Mouse (Mus musculus): Measurements from ENCODE around the gene Apbb1. TPM values are rescaled to one million over a fixed set of nuclear protein-coding genes. Genes with fewer than 3 reads are reported as not detected.

Apbb1 gene
- polyA plus RNA-seq, 1 experiment: 34.3 TPM

DNA sequence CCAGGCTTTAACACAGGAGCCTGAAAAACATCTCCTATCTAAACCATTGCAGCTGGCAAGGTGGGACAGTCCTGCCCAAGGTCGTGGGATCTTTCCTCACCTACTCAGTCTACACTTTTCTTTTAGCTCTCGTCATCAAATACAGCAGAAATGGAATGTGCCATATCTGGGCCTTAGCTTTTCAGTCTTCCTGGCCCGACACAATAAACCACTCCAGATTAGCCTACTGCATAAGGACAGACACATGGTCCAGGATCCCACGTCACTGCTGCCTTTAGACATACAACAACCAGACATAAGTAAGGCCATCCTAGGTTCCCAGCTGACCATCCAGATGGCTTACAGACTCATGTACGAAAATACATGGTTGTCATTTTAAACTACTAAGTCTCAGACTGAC, 71.3 kb downstream of the Apbb1 start:
- no peak overlapping the region for H3K4me2 ChIP-seq (ENCODE audit: low read depth)
- no peaks in the 10 kb centered on the region for H3K36me3 ChIP-seq (ENCODE audit: control insufficient read depth, insufficient read depth)
- H3ac ChIP-seq (ENCODE audit: control insufficient read depth, insufficient read length): no peak overlapping the region

More for the DNA sequence above, 71.3 kb downstream of the Apbb1 start:
- no peak for TF ChIP-seq MAX (IDR thresholded peaks at IDR 0.05; ENCODE audit: low read depth)
- no peak for TF ChIP-seq REST (IDR thresholded peaks at IDR 0.05; ENCODE audit: insufficient read depth, insufficient read length)
- no peak for TF ChIP-seq TCF3 (IDR thresholded peaks at IDR 0.05; ENCODE audit: insufficient read length, low read depth)
- TF ChIP-seq CEBPB (IDR thresholded peaks at IDR 0.05; ENCODE audit: insufficient read depth, poor library complexity, severe bottlenecking): no peak
- TF ChIP-seq POLR2A (IDR thresholded peaks at IDR 0.05; ENCODE audit: insufficient read length, low read depth): no peak
- no peak for TF ChIP-seq POLR2AphosphoS2 (IDR thresholded peaks at IDR 0.05; ENCODE audit: insufficient read length, low read depth)
- TF ChIP-seq MYOG (IDR thresholded peaks at IDR 0.05; ENCODE audit: control insufficient read depth in 1 of 3, insufficient read depth in 1 of 3, insufficient read length in 2 of 3, low read depth in 2 of 3): no peak
- TF ChIP-seq TCF12 (IDR thresholded peaks at IDR 0.05; ENCODE audit: insufficient read depth, poor library complexity, severe bottlenecking): no peak
- no peak for TF ChIP-seq E2F4 (IDR thresholded peaks at IDR 0.05; ENCODE audit: insufficient read depth)
- no peak for TF ChIP-seq USF1 (IDR thresholded peaks at IDR 0.05; ENCODE audit: low read depth)
- no peak for TF ChIP-seq SRF (IDR thresholded peaks at IDR 0.05; ENCODE audit: control insufficient read depth, insufficient read length, low read depth)
- no peak for TF ChIP-seq MYOD1 (IDR thresholded peaks at IDR 0.05; ENCODE audit: control insufficient read depth in 1 of 3, insufficient read length in 2 of 3, low read depth in 2 of 3)
- H3K4me3 ChIP-seq: no peak overlapping the region
- no peaks in the 10 kb centered on the region for H3K27me3 ChIP-seq (ENCODE audit: control insufficient read depth, insufficient read depth, insufficient read length)
- H3K79me2 ChIP-seq (ENCODE audit: control insufficient read depth, insufficient read depth): no peaks in the 10 kb centered on the region

Other genes with a start within 250 kb of the Apbb1 start
- not detected for gene Olfr690, start 247.5 kb downstream of the Apbb1 start, polyA plus RNA-seq (2012; fragmentation: generic; extraction: Trizol)
- not detected for gene Olfr691, start 239.4 kb downstream of the Apbb1 start, polyA plus RNA-seq (2012; fragmentation: generic; extraction: Trizol)
- not detected for gene Olfr692, start 213.4 kb downstream of the Apbb1 start, polyA plus RNA-seq (2012; fragmentation: generic; extraction: Trizol)
- not detected for gene Gm5901, start 206.6 kb downstream of the Apbb1 start, polyA plus RNA-seq (2012; fragmentation: generic; extraction: Trizol)
- 16.4 TPM for gene Fam160a2, start 181.6 kb downstream of the Apbb1 start, polyA plus RNA-seq (2012; fragmentation: generic; extraction: Trizol)
- gene Cnga4, start 177.1 kb downstream of the Apbb1 start, polyA plus RNA-seq (2012; fragmentation: generic; extraction: Trizol): 0.05 TPM
- gene Cckbr, start 155.9 kb downstream of the Apbb1 start, polyA plus RNA-seq (2012; fragmentation: generic; extraction: Trizol): not detected
- 88.4 TPM for gene Cavin3, start 99.4 kb downstream of the Apbb1 start, polyA plus RNA-seq (2012; fragmentation: generic; extraction: Trizol)
- gene Smpd1, start 27.3 kb downstream of the Apbb1 start, polyA plus RNA-seq (2012; fragmentation: generic; extraction: Trizol): 45.5 TPM
- gene Hpx, start 18.5 kb upstream of the Apbb1 start, polyA plus RNA-seq (2012; fragmentation: generic; extraction: Trizol): 0.18 TPM
- 42.8 TPM for gene Trim3, start 51.9 kb upstream of the Apbb1 start, polyA plus RNA-seq (2012; fragmentation: generic; extraction: Trizol)
- gene Timm10b, start 58.4 kb upstream of the Apbb1 start, polyA plus RNA-seq (2012; fragmentation: generic; extraction: Trizol): 154 TPM
- 28.4 TPM for gene Arfip2, start 58.8 kb upstream of the Apbb1 start, polyA plus RNA-seq (2012; fragmentation: generic; extraction: Trizol)
- 56.6 TPM for gene Gm45799, start 58.9 kb upstream of the Apbb1 start, polyA plus RNA-seq (2012; fragmentation: generic; extraction: Trizol)
- 0.68 TPM for gene Dnhd1, start 69.2 kb upstream of the Apbb1 start, polyA plus RNA-seq (2012; fragmentation: generic; extraction: Trizol)
- 250 TPM for gene Ilk, start 154.9 kb upstream of the Apbb1 start, polyA plus RNA-seq (2012; fragmentation: generic; extraction: Trizol)
- 15.5 TPM for gene Rrp8, start 155.7 kb upstream of the Apbb1 start, polyA plus RNA-seq (2012; fragmentation: generic; extraction: Trizol)
- gene Taf10, start 162.7 kb upstream of the Apbb1 start, polyA plus RNA-seq (2012; fragmentation: generic; extraction: Trizol): 249 TPM
- 40.4 TPM for gene Tpp1, start 170.6 kb upstream of the Apbb1 start, polyA plus RNA-seq (2012; fragmentation: generic; extraction: Trizol)
- gene Dchs1, start 206.0 kb upstream of the Apbb1 start, polyA plus RNA-seq (2012; fragmentation: generic; extraction: Trizol): 0.49 TPM
- gene Mrpl17, start 229.4 kb upstream of the Apbb1 start, polyA plus RNA-seq (2012; fragmentation: generic; extraction: Trizol): 346 TPM

Data from myocyte (in vitro differentiated cells).